Mouse (Mus musculus): ENCODE results near the gene Pla2g15.

DNA sequence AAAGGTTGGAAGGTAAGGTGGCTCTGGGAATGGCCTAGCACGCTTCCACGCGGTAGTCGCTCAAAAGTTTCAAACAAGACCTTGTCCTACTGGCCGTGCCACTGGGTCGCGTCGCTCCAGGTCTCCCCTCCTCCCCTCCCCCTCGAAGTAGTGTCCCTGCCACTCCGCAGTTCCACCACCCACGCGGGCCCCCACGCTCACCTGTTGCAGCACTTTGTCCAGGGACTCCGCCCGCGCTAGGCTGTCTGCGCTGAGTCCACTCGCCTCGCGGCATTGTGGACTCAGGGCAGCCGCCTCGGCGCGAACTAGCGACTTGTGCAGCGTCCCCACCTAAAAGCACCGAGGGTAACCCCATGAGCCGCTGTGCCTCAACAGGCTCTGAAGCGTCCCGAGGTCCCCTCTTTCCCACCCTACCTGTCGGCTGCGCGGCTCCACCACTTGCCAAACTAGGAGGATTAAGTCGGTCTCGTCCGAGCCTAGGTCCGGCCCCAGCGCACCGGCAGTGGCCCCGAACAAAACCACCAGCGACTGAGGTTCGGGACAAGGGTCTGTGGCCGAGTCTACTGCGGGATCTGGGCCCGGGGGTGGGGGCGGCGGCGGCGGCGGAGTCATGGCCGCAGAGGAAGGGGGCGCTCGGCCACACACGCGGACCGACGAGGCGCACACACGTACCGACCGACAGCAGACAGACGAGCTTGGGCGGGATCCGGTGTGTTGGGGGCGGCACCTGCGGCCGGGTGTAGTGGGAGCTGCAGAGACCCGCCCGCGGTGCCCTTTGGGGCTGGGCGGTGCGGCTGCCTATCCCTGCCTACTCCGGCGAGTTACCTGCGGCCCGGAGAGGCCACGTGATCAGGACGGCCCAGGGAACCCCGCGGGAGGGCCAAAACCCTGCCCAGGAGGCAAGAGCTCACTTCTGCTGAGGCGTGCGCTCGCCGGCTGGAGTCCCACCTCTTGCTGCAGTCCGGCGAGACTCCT, 13.8 kb upstream of the Pla2g15 start, which contains the start of gene Esrp2:
- TF ChIP-seq GATA1 (IDR thresholded peaks at IDR 0.05; ENCODE audit: borderline replicate concordance, low read length) = no peak
- no peak for TF ChIP-seq FLI1 (IDR thresholded peaks at IDR 0.05; ENCODE audit: low read length)
